Mouse (Mus musculus): ENCODE results near the gene Ckap2.

DNA sequence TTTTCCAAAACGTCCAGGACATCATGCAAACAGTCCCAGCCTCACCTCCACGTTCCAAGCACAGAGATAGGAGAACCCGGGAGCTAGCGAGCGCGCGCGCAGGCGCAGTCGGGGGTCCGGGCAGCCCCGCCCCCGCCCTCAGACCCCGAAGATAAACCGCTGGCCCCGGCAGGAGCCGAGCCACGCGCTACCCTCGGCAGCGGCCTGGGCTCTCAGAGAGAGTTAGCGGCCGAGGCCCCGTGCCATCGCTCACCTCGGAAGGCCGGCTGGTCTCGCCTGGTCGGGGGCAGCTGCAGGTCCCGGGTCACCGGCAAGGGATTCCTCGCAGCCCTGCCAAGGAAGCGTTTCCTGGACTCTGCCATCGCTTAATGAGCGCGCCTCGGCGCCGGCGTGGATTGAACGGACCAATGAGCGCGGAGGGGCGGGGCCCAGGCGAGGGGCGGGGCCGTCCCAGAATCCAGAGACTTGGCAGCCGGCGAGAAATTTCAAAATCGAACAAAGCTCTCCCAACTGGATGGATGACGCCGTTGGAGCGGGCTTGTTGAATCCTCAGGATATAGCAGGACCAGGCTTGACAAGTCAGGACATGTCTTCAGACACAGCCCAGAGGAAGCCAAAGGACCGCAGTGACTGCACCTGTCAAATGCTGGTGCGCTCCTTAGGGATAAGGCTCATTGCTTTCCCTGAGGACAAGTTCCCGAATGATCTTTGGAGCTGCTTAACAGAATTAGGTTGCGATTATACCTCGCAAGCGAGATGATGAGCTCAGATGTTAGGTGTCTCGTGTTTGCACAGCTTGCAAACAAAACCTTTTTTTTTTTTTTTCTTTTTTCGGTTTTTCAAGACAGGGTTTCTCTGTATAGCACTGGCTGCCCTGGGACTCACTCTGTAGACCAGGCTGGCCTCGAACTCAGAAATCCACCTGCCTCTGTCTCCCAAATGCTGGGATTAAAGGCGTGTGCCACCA is at the start of gene Ckap2:
- TF ChIP-seq CTCF (IDR thresholded peaks at IDR 0.05; ENCODE audit: control insufficient read depth, insufficient read depth, insufficient replicate concordance, low read depth, low read length) = no peak
- peak; percentile 68 for TF ChIP-seq POLR2A (IDR thresholded peaks at IDR 0.05; ENCODE audit: control insufficient read depth, low read depth, low read length)

Data from testis, adult 2 months (tissue).